Mouse (Mus musculus) B cell, adult 62 days (primary cell): ENCODE results near the gene Spag4. TPM values are rescaled to one million over a fixed set of nuclear protein-coding genes. Genes with fewer than 3 reads are reported as not detected.

Experiments used
- total RNA-seq: library from RNA; stranded (reverse); gene quantifications from 4 replicates; pipeline ENCODE4 v1.2.4, GENCODE M21; 2023

Spag4 gene
- total RNA-seq: 5.0 to 7.5 TPM (median 6.1 TPM) in 4 replicates

GRCm38 (mm10) chr2:156065099-156066041, at the start of gene Spag4:
Spag4 (plus strand) TSS chr2:156065175.

GRCm38 (mm10) chr2:156052816-156053215, 12.2 kb upstream of the Spag4 start, which contains the start of gene Fer1l4:
Fer1l4 (minus strand) TSS chr2:156052947.

GRCm38 (mm10) chr2:156111358-156112079, 46.5 kb downstream of the Spag4 start, which contains the start of the genes Cpne1 and Rbm12:
Cpne1 (minus strand) TSS chr2:156111965.
Rbm12 (minus strand) TSS chr2:156111978.

Other genes with a start within 250 kb of the Spag4 start
- 25.4 to 31.1 TPM (median 27.5 TPM) in 4 replicates for gene BC029722, start 245.7 kb upstream of the Spag4 start, total RNA-seq
- 64.2 to 99.8 TPM (median 92.5 TPM) in 4 replicates for gene Eif6, start 238.2 kb upstream of the Spag4 start, total RNA-seq
- 0.18 TPM in 1 of 4 replicates, not detected in the others for gene Fam83c, start 230.3 kb upstream of the Spag4 start, total RNA-seq
- gene Uqcc1, start 134.9 kb upstream of the Spag4 start, total RNA-seq: 32.0 to 42.2 TPM (median 34.6 TPM) in 4 replicates
- gene Gm15557, start 124.4 kb upstream of the Spag4 start, total RNA-seq: not detected in 4 replicates
- not detected in 4 replicates for gene Gdf5, start 119.8 kb upstream of the Spag4 start, total RNA-seq
- gene Cep250, start 108.7 kb upstream of the Spag4 start, total RNA-seq: 58.5 to 72.8 TPM (median 62.7 TPM) in 4 replicates
- gene 6430550D23Rik, start 57.2 kb upstream of the Spag4 start, total RNA-seq: 1.3 to 3.1 TPM (median 2.2 TPM) in 4 replicates
- 66.9 to 83.2 TPM (median 76.8 TPM) in 4 replicates for gene Ergic3, start 57.1 kb upstream of the Spag4 start, total RNA-seq
- not detected in 4 replicates for gene Fer1l4, start 12.2 kb upstream of the Spag4 start, total RNA-seq
- gene Cpne1, start 46.8 kb downstream of the Spag4 start, total RNA-seq: 79.5 to 86.0 TPM (median 84.3 TPM) in 4 replicates
- 33.1 to 45.0 TPM (median 37.1 TPM) in 4 replicates for gene Rbm12, start 46.8 kb downstream of the Spag4 start, total RNA-seq
- 19.5 to 34.3 TPM (median 24.2 TPM) in 4 replicates for gene Gm28036, start 61.9 kb downstream of the Spag4 start, total RNA-seq
- gene Romo1, start 78.9 kb downstream of the Spag4 start, total RNA-seq: 64.3 to 96.4 TPM (median 77.6 TPM) in 4 replicates
- gene Nfs1, start 79.0 kb downstream of the Spag4 start, total RNA-seq: 33.0 to 35.9 TPM (median 34.0 TPM) in 4 replicates
- gene Rbm39, start 115.1 kb downstream of the Spag4 start, total RNA-seq: 2,113 to 2,186 TPM (median 2,159 TPM) in 4 replicates
- 87.3 to 94.5 TPM (median 92.0 TPM) in 4 replicates for gene Phf20, start 131.3 kb downstream of the Spag4 start, total RNA-seq
- gene Cnbd2, start 247.1 kb downstream of the Spag4 start, total RNA-seq: 8.7 to 10.7 TPM (median 9.9 TPM) in 4 replicates
- gene Scand1, start 247.5 kb downstream of the Spag4 start, total RNA-seq: 136 to 156 TPM (median 147 TPM) in 4 replicates